Mouse (Mus musculus) urinary bladder, postnatal 25 days (tissue): ENCODE measurements around the gene Lrch4.

Experiments used
- DNase-seq: peaks from one replicate; pipeline ENCODE4 v3.0.0; 2022; ENCODE audit warnings: low spot score

Lrch4 gene

DNA sequence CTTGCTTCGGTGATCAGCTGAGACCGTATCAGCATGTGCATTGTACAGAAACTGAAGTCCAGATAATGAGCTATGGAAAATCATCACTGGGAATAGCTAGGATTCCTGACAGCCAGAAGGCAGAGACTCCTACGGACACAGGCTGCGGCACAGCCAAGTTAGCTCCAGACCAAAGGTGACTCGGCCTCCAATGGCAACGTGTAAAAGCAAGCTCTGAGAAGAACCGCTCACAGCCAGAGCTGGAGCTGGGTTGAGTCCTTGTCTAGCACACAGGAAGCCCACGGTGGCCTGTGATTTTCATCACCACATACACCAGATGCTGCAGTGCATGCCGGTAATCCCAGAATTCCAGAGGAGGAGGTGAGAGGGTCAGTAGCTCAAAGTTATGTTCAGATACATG, 61.6 kb downstream of the Lrch4 start:
- no peak for DNase-seq
